Mouse (Mus musculus) limb, embryonic 14.5 days (tissue): ENCODE measurements around the gene Cd36. TPM values are rescaled to one million over a fixed set of nuclear protein-coding genes. Genes with fewer than 3 reads are reported as not detected.

Experiments
- ATAC-seq: fragments of 200-750 bp; cut with Nextera tagmentation; 2 replicates; pipeline ENCODE4 v1.8.0; 2017; ENCODE audit warnings: low read depth, moderate number of reproducible peaks, moderate TSS enrichment; ENCODE audit not compliant: low FRiP score
- DNase-seq: peaks from one replicate; pipeline ENCODE4 v3.0.0-alpha.2; 2015; ENCODE audit warnings: low spot score
- H3K27ac ChIP-seq: fragments of 300-500 bp; sonication (generic); replicated peaks from 2 replicates; pipeline ENCODE4 v1.5.1; 2014; ENCODE audit warnings: low read depth, mild to moderate bottlenecking, low read length, moderate library complexity, mixed read lengths
- H3K27me3 ChIP-seq: fragments of 300-500 bp; sonication (generic); 2 replicates; pipeline ENCODE4 v1.6.1; 2014; ENCODE audit warnings: low read length, mixed read lengths; ENCODE audit not compliant: control insufficient read depth, insufficient read depth
- H3K36me3 ChIP-seq: fragments of 300-500 bp; sonication (generic); 2 replicates; pipeline ENCODE4 v1.6.1; 2014; ENCODE audit warnings: mild to moderate bottlenecking, low read length, moderate library complexity, mixed read lengths; ENCODE audit not compliant: control insufficient read depth, insufficient read depth
- H3K4me1 ChIP-seq: fragments of 300-500 bp; sonication (generic); 2 replicates; pipeline ENCODE4 v1.6.1; 2014; ENCODE audit warnings: antibody characterized with exemption, low read length, mixed read lengths; ENCODE audit not compliant: control insufficient read depth, insufficient read depth
- H3K4me2 ChIP-seq: fragments of 300-500 bp; sonication (generic); replicated peaks from 2 replicates; pipeline ENCODE4 v1.6.1; 2014; ENCODE audit warnings: low read depth, mild to moderate bottlenecking, low read length, moderate library complexity; ENCODE audit not compliant: severe bottlenecking
- H3K4me3 ChIP-seq: fragments of 300-500 bp; sonication (generic); replicated peaks from 2 replicates; pipeline ENCODE4 v1.5.1; 2014; ENCODE audit warnings: low read length
- H3K9ac ChIP-seq: fragments of 300-500 bp; sonication (generic); 2 replicates; pipeline ENCODE4 v1.6.1; 2014; ENCODE audit warnings: mild to moderate bottlenecking, low read depth, low read length, moderate library complexity; ENCODE audit not compliant: severe bottlenecking
- H3K9me3 ChIP-seq: fragments of 300-500 bp; sonication (generic); 2 replicates; pipeline ENCODE4 v1.6.1; 2016; ENCODE audit warnings: low read length; ENCODE audit not compliant: control insufficient read depth
- POLR2A ChIP-seq: fragments of 200-500 bp; IDR thresholded peaks from 2 replicates; pipeline ENCODE4 v1.8.0; 2012; ENCODE audit warnings: inconsistent platforms, mild to moderate bottlenecking, moderate library complexity, borderline replicate concordance; ENCODE audit not compliant: insufficient read depth, insufficient read length; ENCODE audit errors: extremely low read depth
- WGBS: fragments of 180-500 bp; shearing (Covaris S2); extraction: QIAGEN DNeasy Blood & Tissue Kit; methylation state at CpG from one replicate; pipeline ENCODE4 v1.1.7; 2014; 5-methylcytosine and 5-hydroxymethylcytosine counted together
- polyA plus RNA-seq, 2 experiments: library from polyadenylated mRNA; depleted of rRNA in 1 of 2; stranded (reverse) in 1 of 2; unstranded in 1 of 2; fragments of >200 nt; fragmentation: Nextera tagmentation in 1 of 2; extraction: Ambion mirVana in 1 of 2; gene quantifications; 2 replicates each; pipeline versions ENCODE4 v1.2.1 to v1.2.3; 2012 to 2014

The Cd36 gene
- polyA plus RNA-seq, 2 experiments: 16.4 to 26.8 TPM

- Histone ChIP-seq H3K4me2 (no peak overlapping the region), H3K4me1 (no peaks in the 10 kb centered on the region), H3K27ac (no peak overlapping the region), H3K36me3 (no peaks in the 10 kb centered on the region), H3K4me3 (no peak overlapping the region), H3K9me3 (no peaks in the 10 kb centered on the region), H3K27me3 (no peaks in the 10 kb centered on the region), H3K9ac (no peak overlapping the region)
- peak; percentile 55 for DNase-seq
- WGBS: 72% methylated on average over 7 of the region's 7 CpGs
- TF ChIP-seq POLR2A: no peak
- no peak; the same call in 1 of the 2 replicates for ATAC-seq
These were observed 135.1 kb downstream of the Cd36 start for GRCm38 (mm10) chr5:17753471-17754005.

- Histone ChIP-seq H3K36me3 (no peaks in the 10 kb centered on the region), H3K27ac (no peak overlapping the region), H3K4me2 (no peak overlapping the region), H3K27me3 (no peaks in the 10 kb centered on the region), H3K4me1 (no peaks in the 10 kb centered on the region), H3K4me3 (no peak overlapping the region), H3K9ac (no peak overlapping the region), H3K9me3 (no peaks in the 10 kb centered on the region)
- no peak for TF ChIP-seq POLR2A
- 61% methylated on average over 3 of the region's 3 CpGs for WGBS
- ATAC-seq (no peak), DNase-seq (no peak)
These were observed 140.3 kb downstream of the Cd36 start for GRCm38 (mm10) chr5:17748293-17748692.

- Histone ChIP-seq H3K4me3 (no peak overlapping the region), H3K27ac (no peak overlapping the region), H3K9me3 (no peaks in the 10 kb centered on the region), H3K27me3 (no peaks in the 10 kb centered on the region), H3K4me2 (no peak overlapping the region), H3K4me1 (no peaks in the 10 kb centered on the region), H3K9ac (no peak overlapping the region), H3K36me3 (no peaks in the 10 kb centered on the region)
- 33% methylated on average over 5 of the region's 5 CpGs for WGBS
- DNase-seq: peak; percentile 36
- peak; percentile 81 for ATAC-seq
- TF ChIP-seq POLR2A: no peak
These were observed 141.5 kb downstream of the Cd36 start for GRCm38 (mm10) chr5:17747143-17747542.

GRCm38 (mm10) chr5:17746520-17746919 is 142.1 kb downstream of the Cd36 start:
- no peak overlapping the region for H3K4me3 ChIP-seq
- H3K36me3 ChIP-seq: no peaks in the 10 kb centered on the region
- ATAC-seq (peak; percentile 44), DNase-seq (peak; percentile 25)
- no peaks in the 10 kb centered on the region for H3K4me1 ChIP-seq
- no peak overlapping the region for H3K9ac ChIP-seq
- H3K9me3 ChIP-seq: no peaks in the 10 kb centered on the region
- H3K27ac ChIP-seq: no peak overlapping the region
- H3K4me2 ChIP-seq: no peak overlapping the region
- no peaks in the 10 kb centered on the region for H3K27me3 ChIP-seq
- no peak for TF ChIP-seq POLR2A

- peak; percentile 75 for ATAC-seq
- Histone ChIP-seq H3K27ac (no peak overlapping the region), H3K9ac (no peak overlapping the region), H3K36me3 (no peaks in the 10 kb centered on the region), H3K4me1 (no peaks in the 10 kb centered on the region), H3K9me3 (no peaks in the 10 kb centered on the region), H3K4me2 (no peak overlapping the region), H3K4me3 (no peak overlapping the region), H3K27me3 (no peaks in the 10 kb centered on the region)
- 16% methylated on average over 3 of the region's 3 CpGs for WGBS
- no peak for TF ChIP-seq POLR2A
- DNase-seq: peak; percentile 64
These were observed 148.8 kb downstream of the Cd36 start for GRCm38 (mm10) chr5:17739805-17740204.

Other genes starting within 250 kb of the Cd36 start
- gene Gnat3, start 73.7 kb upstream of the Cd36 start, polyA plus RNA-seq (2012; rRNA removed): not detected in 2 replicates
- gene Gnat3, start 73.7 kb upstream of the Cd36 start, polyA plus RNA-seq (2014; fragmentation: Nextera tagmentation; extraction: Ambion mirVana): 0.14 TPM in 1 of 2 replicates, not detected in the other